Mouse (Mus musculus) cortical plate, adult 2 months (tissue): ENCODE data around the gene Inpp5a.

ENCODE experiments used
- CTCF ChIP-seq: fragments of 200-500 bp; IDR thresholded peaks from 2 replicates; pipeline ENCODE4 v1.5.1; 2011; ENCODE audit warnings: mild to moderate bottlenecking, control low read depth, low read length; ENCODE audit not compliant: insufficient read depth; ENCODE audit errors: extremely low read depth
- POLR2A ChIP-seq: fragments of 200-500 bp; IDR thresholded peaks from 2 replicates; pipeline ENCODE4 v1.6.1; 2011; ENCODE audit warnings: mild to moderate bottlenecking, low read length, control low read depth; ENCODE audit not compliant: insufficient read depth; ENCODE audit errors: extremely low read depth

DNA sequence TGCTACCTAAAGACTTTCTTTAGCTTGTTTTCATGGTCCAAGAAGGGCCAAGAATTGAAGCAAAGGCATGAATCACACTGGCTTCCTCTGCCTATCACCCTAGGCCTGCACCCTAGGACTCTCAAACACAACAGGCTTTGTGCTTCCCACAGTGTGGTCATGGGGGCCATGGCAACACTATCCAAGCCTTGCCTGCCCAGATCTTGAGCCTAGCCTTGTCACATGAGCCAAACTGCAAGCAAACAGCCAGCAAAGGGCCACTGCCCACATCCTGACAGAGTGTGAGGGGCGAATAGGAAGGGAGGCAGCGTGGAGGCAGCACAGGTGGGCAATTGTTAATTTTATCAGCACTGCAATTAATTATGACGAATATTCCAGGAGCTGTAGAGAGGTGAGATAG is 183.8 kb downstream of the Inpp5a start:
- TF ChIP-seq CTCF (no peak), POLR2A (no peak)
